Mouse (Mus musculus): ENCODE measurements around the gene Nav3. TPM values are rescaled to one million over a fixed set of nuclear protein-coding genes. Genes with fewer than 3 reads are reported as not detected.

Nav3 gene
- polyA plus RNA-seq (2015; fragmentation: Illumina TruSeq; extraction: RNeasy Lipid Tissue Mini Kit (QIAGEN cat#74804); ENCODE audit: low read depth, low replicate concordance), result 22.8 TPM

GRCm38 (mm10) chr10:110455838-110456493 lies at the start of gene Nav3:
Nav3 (minus strand) TSS chr10:110456204.

Data from brain, adult 10 weeks (tissue).